Mouse (Mus musculus): ENCODE measurements around the gene Hbb-y.
A peak's percentile ranks its signal among the peaks of the same experiment; 100 is the strongest.
"Not testable (repeated sequence)": the region's sequence is repeated elsewhere in the genome, so short reads cannot be mapped to it uniquely, and the experiment has no call there.

The Hbb-y gene

GRCm38 (mm10) chr7:103853090-103853489 lies at the start of gene Hbb-y:
TSS of gene Hbb-y (minus strand) at chr7:103853216.
- no peak for DNase-seq (ENCODE audit: low spot score)

GRCm38 (mm10) chr7:103894385-103894784 lies 41.4 kb upstream of the Hbb-y start, which contains the start of gene Olfr64:
TSS of gene Olfr64 (minus strand) at chr7:103894485.
- no peak for DNase-seq (ENCODE audit: low spot score)

GRCm38 (mm10) chr7:103886152-103886551 lies 33.1 kb upstream of the Hbb-y start, which contains the start of gene Olfr66:
TSS of gene Olfr66 (minus strand) at chr7:103886252.
- no peak for DNase-seq (ENCODE audit: low spot score)

GRCm38 (mm10) chr7:103877093-103877492 lies 24.1 kb upstream of the Hbb-y start:
- no peak for DNase-seq (ENCODE audit: low spot score)

- DNase-seq (ENCODE audit: low spot score), result no peak
These were observed 21.4 kb upstream of the Hbb-y start for GRCm38 (mm10) chr7:103874451-103874850.

- peak; percentile 51 for DNase-seq (ENCODE audit: low spot score)
These were observed 20.0 kb upstream of the Hbb-y start for GRCm38 (mm10) chr7:103873064-103873463.

GRCm38 (mm10) chr7:103870667-103871066 lies 17.7 kb upstream of the Hbb-y start:
- no peak for DNase-seq (ENCODE audit: low spot score)

GRCm38 (mm10) chr7:103865716-103866115 lies 12.7 kb upstream of the Hbb-y start:
- no peak for DNase-seq (ENCODE audit: low spot score)

GRCm38 (mm10) chr7:103861531-103861930 lies 8.5 kb upstream of the Hbb-y start:
- no peak for DNase-seq (ENCODE audit: low spot score)

- peak; percentile 48 for DNase-seq (ENCODE audit: low spot score)
These were observed 7.8 kb upstream of the Hbb-y start for GRCm38 (mm10) chr7:103860855-103861254.

GRCm38 (mm10) chr7:103859076-103859475 lies 6.1 kb upstream of the Hbb-y start:
- DNase-seq (ENCODE audit: low spot score), result no peak

- DNase-seq (ENCODE audit: low spot score), result no peak
These were observed 1.7 kb upstream of the Hbb-y start for GRCm38 (mm10) chr7:103854669-103855068.

- DNase-seq (ENCODE audit: low spot score), result no peak
These were observed 8.3 kb downstream of the Hbb-y start for GRCm38 (mm10) chr7:103844525-103845325.

- DNase-seq (ENCODE audit: low spot score), result no peak
These were observed 10.0 kb downstream of the Hbb-y start, which contains the start of gene Hbb-bh1 for GRCm38 (mm10) chr7:103843034-103843433. TSS of gene Hbb-bh1 (minus strand) at chr7:103843164.

GRCm38 (mm10) chr7:103840268-103840667 lies 12.7 kb downstream of the Hbb-y start, which contains the start of gene Hbb-bh2:
TSS of gene Hbb-bh2 (minus strand) at chr7:103840520.
- no peak for DNase-seq (ENCODE audit: low spot score)

GRCm38 (mm10) chr7:103827808-103828207 lies 25.2 kb downstream of the Hbb-y start, which contains the start of gene Hbb-bs:
TSS of gene Hbb-bs (minus strand) at chr7:103828096.
- no peak for DNase-seq (ENCODE audit: low spot score)

GRCm38 (mm10) chr7:103827139-103827538 lies 25.9 kb downstream of the Hbb-y start:
- DNase-seq (ENCODE audit: low spot score), result not testable (repeated sequence)

GRCm38 (mm10) chr7:103826255-103826887 lies 26.6 kb downstream of the Hbb-y start:
- DNase-seq (ENCODE audit: low spot score), result no peak

GRCm38 (mm10) chr7:103825536-103826254 lies 27.3 kb downstream of the Hbb-y start:
- no peak for DNase-seq (ENCODE audit: low spot score)

GRCm38 (mm10) chr7:103824597-103824996 lies 28.4 kb downstream of the Hbb-y start:
- no peak for DNase-seq (ENCODE audit: low spot score)

- DNase-seq (ENCODE audit: low spot score), result not testable (repeated sequence)
These were observed 37.9 kb downstream of the Hbb-y start for GRCm38 (mm10) chr7:103815085-103815484.

GRCm38 (mm10) chr7:103813766-103814165 lies 39.2 kb downstream of the Hbb-y start, which contains the start of gene Hbb-bt:
TSS of gene Hbb-bt (minus strand) at chr7:103813996.
- no peak for DNase-seq (ENCODE audit: low spot score)

All from embryo, embryonic 10.5 days (tissue).